Mouse (Mus musculus) 3134 (cell line): ENCODE measurements at regions not wholly inside any gene's neighbourhood (a gene's known extent, or its start where the extent isn't known, plus 50 kb on each side); places are given as distances from the start of the nearest gene placed in this dataset.

ENCODE experiments used
- DNase-seq: peaks from one replicate; pipeline ENCODE4 v3.0.0-alpha.2; 2011; ENCODE audit warnings: low spot score; ENCODE audit not compliant: insufficient read length; ENCODE audit errors: extremely low read depth

GRCm38 (mm10) chr15:59169237-59169797 lies 280.2 kb downstream of the Gm49356 start:
- DNase-seq, result no peak

DNA sequence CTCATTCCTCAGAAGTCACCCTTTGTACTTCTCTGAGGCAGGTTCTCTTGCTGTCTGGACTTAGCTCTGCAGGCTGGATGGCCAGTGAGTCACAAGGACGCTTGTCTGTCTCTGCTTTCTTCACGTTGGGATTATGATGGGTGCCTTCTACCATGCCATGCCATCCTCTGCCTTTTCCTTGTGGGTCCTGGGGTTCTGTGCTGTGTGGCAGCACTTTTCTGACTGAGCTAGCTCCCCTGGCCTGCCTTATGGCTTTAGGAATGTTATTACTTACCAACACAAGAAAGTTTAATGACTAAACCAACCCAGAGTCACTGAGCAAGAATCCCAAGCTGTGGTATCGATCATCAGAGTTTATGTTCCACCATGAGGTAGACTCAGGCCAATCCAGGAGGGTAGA lies 280.7 kb downstream of the Gm49356 start:
- no peak for DNase-seq

GRCm38 (mm10) chr15:59171120-59171519 lies 282.0 kb downstream of the Gm49356 start:
- no peak for DNase-seq

DNA sequence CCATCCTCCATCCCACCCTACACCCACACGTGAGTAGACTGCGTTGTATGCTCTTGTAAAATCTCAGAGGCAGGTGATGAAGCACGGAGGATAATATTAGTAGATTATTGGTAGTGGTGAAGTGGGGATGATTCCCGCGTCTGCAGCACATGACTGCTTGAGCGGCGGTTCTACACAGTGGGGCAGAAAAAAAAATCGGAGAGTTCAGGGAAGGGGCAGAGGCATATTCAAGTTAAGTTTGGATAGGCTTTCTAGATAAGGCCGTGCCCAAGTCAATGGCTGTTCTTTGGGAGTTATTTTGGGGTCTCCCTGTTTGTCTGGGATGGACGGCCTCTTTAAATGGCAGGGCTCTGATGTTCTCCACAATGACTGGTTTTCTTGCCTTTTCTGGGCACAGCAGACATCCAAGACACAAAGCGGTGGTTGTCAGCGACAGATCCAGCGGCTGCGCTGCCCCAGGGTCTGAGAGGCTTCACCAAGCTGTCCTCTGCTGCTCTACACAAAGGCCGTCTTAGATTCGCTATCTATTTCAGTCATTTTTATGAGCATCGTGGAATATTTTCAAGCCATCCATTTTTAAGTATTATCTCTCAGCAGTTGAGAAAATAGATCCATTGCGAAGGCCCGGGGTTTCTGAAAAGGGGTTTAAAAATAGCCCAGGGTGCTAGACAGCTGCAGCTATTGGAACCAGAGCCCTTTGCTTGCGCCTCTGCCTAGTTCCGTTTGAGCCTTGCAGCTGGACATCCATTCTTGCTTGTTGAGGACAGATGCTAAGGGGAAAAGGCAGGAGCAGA lies 284.6 kb downstream of the Gm49356 start:
- no peak for DNase-seq

GRCm38 (mm10) chr15:59174246-59174751 lies 285.2 kb downstream of the Gm49356 start:
- DNase-seq, result no peak

DNA sequence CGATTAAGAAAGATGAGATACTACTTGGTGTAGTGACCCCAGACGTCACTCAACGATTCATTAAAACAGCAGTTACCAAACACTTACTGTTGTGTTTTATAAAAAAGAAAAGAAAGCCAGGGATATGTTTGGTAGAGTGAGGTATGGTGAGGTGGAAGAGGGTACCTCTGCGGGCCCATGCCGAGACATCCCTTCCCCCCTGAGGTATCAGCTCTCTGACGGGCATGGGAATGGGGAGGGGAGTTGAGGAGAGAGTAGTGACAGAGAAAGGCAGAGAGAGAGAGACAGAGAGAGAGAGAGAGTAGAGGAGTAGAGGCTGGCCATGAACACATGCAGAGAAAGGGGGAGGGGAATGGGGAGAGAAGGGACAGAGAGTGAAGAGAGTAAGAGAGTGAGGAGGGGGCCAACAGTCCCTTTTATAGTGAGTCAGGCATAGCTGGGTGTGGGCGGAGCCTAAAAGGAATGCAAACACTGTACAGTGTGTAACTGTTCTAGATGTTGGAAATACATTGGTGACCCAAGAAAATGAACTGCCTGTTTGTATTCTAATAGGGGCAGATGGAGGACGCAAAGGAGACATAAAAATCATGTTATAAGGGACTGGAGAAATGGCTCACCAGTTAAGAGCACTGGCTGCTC lies 285.9 kb downstream of the Gm49356 start:
- no peak for DNase-seq

DNA sequence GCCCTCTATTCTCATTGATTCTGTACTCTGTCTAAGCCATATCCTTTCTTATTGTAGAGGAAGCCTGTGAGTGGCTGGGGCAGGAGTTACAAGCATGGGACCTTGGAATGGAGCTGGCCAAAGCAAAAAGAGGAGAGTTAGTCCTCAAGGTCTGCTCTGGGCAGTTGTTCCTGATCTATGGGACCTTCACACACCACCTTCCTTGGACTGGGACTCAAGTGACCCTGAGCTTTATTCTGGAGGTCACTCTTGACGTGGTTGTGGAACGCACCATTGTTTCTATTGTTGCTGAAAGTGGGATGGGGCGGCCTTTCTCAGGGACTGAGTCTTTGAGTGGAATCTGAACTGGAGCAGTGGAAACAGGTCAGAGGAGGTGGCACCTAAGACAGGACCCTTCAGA lies 291.0 kb downstream of the Gm49356 start:
- DNase-seq, result no peak

- DNase-seq, result no peak
Measured at GRCm38 (mm10) chr15:59184461-59184860, 295.4 kb downstream of the Gm49356 start.

GRCm38 (mm10) chr15:59187566-59187965 lies 298.5 kb downstream of the Gm49356 start:
- DNase-seq, result no peak

DNA sequence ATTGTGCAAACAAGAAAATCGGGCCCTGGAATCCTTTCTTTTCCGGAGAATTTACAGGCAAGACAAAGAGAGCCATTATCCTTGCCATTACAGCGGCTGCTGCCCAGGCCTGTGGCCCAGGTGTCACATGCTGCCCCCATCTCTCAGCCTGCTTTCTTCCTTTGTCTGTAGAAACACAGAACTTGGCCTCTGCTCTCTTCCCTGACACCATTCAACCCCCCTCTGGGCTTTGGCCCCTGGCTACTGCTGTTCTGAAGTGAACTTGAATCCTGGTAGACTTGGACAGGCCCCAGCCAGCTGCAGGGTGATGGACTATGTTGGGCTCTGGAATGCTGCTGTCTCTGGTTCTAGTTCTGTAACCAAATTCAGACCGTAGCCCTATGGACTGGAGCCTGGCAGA lies 299.3 kb downstream of the Gm49356 start:
- no peak for DNase-seq

DNA sequence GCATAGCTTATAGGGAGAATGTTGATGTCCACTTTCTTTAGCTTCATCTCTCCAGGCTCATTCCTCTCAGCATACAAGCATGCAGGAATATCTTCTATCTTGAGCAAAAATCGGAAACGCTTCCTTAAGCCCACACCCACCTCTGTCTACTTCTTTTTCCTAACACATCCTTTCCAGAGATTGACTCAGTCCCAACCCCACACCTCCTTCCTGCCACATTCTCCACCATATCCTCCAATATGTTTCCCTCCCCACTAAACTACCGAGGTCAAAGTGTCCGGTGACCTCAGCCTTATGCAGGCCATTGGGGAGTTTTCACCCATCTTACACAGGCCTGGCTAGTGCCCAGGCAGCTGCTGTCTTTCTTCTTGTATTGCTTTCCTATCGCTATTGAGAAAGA lies 301.4 kb downstream of the Gm49356 start:
- DNase-seq, result no peak

GRCm38 (mm10) chr15:59194421-59194820 lies 305.3 kb downstream of the Gm49356 start:
- no peak for DNase-seq

DNA sequence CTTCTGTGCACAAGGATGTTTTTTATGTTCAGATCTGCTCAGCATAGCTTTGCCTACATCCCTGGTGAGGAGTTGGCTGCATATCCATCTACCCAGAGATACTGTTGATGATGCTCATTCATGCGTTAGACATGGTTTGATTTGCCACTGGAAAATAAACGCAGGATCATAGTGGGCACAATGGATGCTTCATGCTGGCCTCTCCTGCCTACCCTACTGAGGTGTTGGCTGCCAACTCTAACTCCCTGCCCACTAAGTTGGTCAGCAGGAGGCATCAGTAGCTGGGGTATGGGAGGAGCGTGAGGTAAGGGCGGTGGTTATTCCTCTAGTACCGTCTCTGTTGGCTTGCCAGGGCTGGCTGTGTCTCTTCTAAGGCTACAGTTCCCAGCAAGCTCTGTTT lies 307.3 kb downstream of the Gm49356 start:
- no peak for DNase-seq

GRCm38 (mm10) chr15:59197455-59198391 lies 308.6 kb downstream of the Gm49356 start:
- peak; percentile 52 for DNase-seq

- DNase-seq, result no peak
Measured at GRCm38 (mm10) chr15:59201386-59201785, 312.3 kb downstream of the Gm49356 start.

DNA sequence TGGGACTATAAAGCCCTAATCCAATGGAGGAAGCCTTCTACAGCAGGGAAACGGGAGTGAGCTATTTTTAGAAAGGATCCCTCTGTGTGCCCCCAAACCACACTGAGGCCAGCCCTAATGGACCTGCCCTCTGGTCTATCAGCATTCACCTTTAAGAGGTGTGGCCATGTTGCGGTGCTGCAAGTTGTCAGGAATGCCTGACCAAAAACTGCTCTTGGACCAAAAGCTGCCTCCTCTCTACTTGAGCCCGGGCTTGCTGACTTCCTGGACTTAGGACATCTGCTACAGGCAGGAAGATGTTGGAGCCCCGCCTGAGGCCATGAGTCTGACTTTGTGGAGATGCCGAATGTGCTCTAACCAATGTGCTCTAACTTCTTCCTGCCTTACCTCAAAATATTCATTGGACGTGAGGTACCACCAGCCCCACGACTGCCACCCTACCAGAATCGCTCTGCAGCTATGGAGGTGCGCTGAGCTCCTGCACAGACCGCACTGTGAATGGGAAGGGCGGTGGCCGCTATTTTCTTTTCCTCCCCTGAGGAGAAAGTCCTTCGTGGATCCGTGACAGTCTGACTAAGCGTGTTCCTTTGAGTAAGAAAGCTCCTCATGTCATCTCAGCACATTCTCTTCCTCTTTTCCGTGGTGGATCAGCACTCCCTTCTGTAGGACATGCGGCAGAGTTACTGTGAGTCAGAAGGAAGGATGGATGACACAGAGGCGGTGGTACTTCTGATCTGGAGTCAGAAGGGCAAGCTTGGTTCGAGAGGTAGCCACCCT lies 313.0 kb downstream of the Gm49356 start:
- no peak for DNase-seq

DNA sequence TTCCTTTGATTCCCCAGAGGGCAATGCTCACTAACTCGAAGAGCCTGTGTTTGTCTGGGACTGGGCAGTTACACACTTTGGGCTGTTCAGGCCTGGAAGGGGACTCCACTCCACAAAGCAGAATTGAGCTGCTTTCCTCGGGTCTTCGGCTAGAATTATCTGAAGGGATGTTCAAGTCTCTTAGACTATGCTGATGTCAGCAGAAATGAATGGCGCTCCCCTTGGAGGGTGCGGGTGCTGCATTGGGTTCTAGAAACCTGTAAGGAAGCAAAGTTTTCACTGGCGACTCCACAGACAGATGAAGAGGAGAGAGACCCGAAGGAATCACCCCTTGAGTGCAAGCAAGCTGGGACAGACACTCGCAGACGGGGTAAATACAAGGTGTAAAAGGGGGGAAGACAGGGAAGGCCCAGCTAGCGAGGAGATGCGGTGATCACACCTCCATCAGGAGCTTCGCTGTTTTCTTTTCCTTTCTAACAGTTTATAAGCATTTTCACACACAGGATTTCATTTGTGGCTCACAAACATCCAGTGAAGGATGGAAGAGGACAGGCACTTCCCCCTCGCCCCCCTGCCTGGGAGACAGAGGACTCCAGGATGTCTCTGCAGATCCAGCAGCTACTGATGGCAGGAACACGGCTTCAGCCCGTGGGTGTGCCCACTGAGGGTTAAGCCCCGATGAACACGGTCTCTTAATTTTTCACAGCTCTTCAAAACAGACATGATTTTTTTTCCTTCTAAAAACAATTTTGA lies 314.2 kb downstream of the Gm49356 start:
- no peak for DNase-seq

DNA sequence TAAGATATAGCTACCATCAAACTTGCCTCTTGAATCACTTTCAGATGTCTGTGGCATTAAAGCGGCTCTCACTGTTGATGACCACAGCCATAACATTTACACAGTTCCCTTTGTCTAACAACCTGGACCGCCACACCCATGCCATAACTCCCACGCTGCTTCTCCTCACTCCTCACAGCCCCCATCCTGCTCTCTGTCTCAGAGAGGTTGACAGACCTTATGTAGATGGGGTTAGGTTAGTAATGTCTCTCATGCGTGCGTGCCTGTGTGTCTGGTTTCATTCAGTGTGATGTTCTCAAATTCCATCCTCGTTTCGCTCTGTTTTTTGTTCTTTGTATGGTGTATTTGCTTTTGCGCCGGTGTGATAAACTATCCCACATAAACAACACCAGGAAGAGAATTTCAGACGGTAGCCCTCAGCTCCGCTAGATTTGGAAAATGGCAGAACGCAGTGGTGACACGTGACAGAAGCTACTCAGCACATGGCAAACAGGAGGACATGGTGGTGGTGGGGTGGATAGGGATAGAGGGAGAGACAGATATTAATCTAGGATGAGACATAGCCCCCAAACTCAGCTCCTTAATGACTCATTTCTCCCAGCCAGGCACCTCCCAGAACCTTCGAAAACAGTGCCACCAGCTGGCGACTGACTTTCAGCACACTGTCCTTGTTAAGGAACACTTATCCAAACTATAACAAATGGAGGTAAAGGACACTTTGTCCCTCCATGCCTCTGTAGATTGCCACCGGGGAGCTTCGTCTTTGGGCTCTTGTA lies 314.9 kb downstream of the Gm49356 start:
- no peak for DNase-seq

GRCm38 (mm10) chr15:59205091-59205490 lies 316.0 kb downstream of the Gm49356 start:
- DNase-seq, result no peak
